Mouse (Mus musculus) T-helper 1 cell (primary cell): ENCODE results near the gene Igdcc3.

ENCODE experiments used
- in situ Hi-C: fragments of 300-600 bp; cut with MboI, MseI; formaldehyde crosslinking; loops from one replicate; pipeline ENCODE4 v1.15.1; 2025; ENCODE audit warnings: high pct_unique_total_duplicates

Igdcc3 gene

DNA sequence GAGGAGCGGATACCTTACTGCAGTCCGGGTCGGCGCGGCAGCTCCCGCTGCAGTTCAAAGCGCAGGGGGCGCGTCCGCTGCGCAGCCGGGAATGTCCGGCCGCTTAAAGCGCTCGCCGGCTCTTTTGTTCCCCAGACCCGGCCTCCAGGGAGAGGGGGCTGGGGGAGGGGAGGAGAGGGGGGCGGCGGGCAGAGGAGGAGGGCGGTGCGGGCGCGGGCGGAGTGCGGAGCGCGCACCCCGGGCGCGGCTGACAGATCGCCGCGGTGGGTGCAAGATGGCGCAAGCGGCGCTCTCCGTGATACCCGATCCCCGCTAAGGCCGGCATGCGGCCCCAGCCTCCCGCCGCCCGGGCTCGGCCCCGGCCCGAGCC, at the start of gene Igdcc3:
Gene Igdcc3, plus strand, starts transcription at position 254 of the 370 bp plus-strand sequence.
- in situ Hi-C loops = no loop called here

DNA sequence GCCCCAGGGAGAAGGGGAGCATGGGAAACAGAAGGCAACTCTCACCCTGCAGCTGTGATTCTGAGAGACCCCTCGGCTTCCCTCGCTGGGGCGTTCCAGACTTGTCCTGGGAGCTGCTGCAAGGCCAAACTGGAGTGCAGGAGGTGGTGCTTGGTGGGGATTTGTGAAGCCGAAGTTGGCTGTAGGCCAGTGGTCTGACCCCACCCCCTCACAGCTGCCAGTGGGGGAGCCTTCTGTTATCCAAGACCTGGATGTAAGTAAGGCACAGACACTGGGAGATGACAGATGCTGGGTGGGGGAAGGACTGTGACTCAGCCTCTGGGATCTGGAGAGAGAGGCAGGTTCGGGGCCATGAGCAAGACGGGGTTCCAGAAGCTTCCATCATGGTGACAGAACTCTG, 46.8 kb upstream of the Igdcc3 start:
- in situ Hi-C loops = no loop called here

DNA sequence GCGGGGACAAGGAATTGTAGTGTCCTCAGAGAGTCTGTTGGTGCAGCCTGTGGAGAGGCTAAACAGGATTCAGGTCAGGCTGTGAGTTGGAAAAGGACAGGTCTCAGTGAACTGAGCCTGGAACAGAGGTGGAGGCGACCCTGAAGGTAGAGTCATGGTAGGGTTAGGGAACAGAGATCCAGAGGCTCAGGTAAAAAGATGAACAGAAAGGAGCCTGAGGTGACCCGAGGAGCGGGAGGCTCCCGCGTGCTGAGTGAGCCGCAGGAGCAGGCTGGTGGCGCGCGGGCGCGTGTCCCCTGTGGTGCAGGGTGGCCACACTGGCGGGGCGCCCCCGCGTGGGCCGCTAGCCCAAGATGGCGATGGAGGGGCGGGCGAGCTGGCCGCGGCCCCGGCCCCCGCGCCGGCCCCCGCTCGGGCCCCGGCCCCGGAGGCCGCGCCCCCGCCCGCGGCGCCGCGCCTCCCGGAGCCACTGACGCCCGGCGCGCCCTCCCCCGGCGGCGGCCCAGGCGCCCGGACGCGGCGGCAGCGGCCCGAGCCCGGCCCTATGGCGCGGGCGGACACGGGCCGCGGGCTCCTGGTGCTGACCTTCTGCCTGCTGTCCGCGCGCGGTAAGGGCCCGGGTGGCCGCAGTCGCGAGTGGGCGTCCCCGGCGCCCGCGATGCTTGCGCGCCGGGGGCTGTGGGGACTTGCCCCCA, 39.9 kb upstream of the Igdcc3 start, which contains the start of gene Igdcc4:
Gene Igdcc4, plus strand, starts transcription at position 496 of the 695 bp plus-strand sequence.
- in situ Hi-C loops = loop anchor here (25.0 kb wide), 1 partner anchor 1189 kb away; no protein-coding TSS in a partner anchor

DNA sequence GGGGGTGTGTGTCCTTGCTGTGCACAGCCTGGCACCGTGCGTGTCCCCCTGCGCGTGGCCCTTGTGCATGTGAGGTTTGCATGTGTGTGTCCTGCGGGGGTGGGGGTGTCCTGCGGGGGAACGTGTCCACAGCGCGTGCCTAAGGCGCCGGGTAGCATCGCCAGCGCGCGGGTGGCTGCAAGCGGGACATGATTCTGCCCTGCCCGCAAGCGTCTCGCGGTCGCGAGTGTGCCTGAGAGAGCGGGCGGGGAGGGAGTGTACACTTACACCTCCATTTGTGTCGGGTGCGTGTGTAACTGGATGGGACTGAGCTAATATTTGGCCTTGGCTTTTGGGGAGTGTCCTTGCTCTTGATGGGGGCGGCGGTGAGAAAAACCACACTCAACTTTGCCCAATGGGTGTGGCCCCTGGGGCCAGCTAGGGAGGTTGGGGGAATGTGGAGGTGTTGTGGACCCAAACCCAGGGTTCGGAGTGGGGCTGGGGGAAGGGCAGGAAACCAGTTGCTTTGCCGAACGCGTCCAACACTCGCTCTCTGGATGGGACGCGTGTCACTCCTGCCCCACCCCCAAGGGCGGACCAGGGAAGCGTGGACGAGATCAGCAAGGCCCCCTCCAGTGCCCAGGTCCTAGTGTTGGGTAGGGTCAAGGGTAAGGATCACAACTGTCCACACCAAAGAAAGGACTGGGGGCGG, 39.2 kb upstream of the Igdcc3 start:
- in situ Hi-C loops = loop anchor here (25.0 kb wide), 1 partner anchor 1190 kb away; no protein-coding TSS in a partner anchor

DNA sequence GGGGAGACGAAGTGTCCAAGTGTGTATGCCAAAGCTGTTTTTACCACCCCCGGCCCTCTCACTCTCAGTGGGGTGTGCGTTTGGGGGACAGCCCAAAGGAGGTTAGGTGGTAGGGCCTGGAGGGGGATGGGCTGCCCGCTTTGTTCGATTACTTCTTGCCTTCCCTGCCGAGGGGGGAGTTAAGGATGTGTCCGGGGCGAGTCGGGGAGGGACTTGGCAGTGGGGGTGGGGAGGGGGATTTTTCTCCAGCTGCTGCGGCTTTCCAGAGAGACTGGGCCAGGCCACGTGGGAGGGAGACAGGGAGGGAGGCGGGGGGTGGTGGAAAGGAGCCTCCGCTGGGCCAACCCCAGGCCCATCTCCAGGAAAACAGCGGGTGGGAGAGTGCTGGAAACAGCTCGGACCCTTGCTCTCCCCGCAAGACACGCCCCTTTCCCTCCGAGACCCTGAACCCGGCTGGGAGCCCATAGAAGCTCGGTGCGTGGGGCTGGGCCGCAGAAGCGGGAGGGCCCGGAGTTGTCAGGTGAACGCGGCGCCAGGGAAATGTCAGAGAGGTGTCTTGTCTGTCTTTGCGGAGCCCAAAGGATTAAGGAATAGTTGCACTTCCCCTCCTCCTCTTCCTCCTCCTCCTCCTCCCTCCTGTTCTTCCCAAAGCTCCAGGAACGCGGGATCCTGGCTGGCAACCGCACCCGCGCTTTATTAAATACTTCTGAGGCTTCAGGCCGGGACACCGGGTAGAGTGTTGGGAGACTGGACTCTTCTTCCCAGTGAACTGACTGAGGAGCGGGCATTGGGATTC, 38.4 kb upstream of the Igdcc3 start:
- in situ Hi-C loops = loop anchor here (25.0 kb wide), 1 partner anchor 1190 kb away; no protein-coding TSS in a partner anchor

DNA sequence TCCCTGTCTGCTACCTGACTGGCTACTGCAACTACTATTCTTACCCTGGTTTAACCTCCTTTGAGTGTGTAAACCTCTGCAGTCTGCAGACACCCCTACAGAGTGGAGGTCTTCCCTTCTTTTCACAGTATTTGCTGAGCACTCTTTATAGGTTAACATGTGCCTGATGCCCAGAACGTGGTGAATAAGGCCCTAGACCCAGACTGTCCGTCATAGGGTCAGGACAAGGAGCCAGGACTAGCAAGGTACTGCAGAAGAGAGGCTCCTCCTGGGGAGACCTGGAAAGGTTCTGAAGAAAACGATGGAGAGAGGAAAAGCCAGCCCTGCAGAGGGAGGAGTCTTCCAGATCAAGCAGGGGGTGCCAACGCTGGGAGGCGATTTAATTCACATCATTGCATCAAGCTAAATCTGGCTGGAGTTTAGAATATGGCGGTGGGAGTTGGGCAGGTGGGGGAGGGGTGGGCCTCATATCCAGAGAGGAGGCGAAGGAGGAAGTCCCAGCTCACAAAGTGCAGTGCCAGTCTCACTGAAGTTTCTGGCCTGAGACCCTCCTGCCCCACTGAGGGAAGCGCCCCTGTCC, 37.7 kb upstream of the Igdcc3 start:
- in situ Hi-C loops = loop anchor here (25.0 kb wide), 1 partner anchor 1191 kb away; no protein-coding TSS in a partner anchor

DNA sequence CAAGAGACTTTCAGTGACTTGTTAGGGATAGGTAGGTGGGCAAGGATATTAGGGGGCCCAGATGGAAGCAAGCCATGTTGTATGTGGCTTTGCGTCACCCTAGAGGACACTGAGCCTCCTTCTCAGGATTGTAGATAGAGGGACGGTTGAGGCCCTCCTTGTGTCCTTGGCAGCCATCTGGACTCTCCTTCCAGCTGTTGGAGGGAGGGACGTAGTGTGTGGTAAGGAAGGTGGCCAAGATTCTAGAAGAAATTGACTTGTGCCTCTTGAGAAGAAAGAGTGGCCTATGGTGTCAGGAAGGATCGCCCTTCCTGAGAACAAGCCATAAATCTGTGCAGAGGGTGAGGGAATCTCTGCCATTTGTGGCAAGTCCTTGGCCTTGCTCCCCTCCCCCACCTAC, 34.2 kb upstream of the Igdcc3 start:
- in situ Hi-C loops = loop anchor here (25.0 kb wide), 1 partner anchor 1195 kb away; no protein-coding TSS in a partner anchor

DNA sequence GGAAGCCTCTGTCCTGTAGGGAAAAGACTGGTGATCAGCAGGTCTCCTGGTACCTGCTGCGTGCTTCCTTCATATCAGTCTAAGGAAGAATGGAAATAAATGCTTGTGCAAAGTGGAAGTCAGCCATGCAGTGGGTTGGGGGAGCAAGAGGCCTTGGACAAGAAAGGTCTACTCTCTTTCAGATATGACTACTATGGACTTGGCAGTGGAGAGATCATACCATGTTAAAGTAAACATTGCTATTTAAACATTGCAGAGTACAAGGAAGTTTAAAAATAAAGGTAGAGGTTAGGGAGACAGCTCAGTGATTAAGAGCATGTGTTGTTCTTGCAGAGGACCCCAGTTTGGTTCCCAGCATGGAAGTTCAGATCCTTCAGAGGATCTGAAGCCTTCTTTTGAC, 33.1 kb upstream of the Igdcc3 start:
- in situ Hi-C loops = loop anchor here (25.0 kb wide), 1 partner anchor 1196 kb away; no protein-coding TSS in a partner anchor

DNA sequence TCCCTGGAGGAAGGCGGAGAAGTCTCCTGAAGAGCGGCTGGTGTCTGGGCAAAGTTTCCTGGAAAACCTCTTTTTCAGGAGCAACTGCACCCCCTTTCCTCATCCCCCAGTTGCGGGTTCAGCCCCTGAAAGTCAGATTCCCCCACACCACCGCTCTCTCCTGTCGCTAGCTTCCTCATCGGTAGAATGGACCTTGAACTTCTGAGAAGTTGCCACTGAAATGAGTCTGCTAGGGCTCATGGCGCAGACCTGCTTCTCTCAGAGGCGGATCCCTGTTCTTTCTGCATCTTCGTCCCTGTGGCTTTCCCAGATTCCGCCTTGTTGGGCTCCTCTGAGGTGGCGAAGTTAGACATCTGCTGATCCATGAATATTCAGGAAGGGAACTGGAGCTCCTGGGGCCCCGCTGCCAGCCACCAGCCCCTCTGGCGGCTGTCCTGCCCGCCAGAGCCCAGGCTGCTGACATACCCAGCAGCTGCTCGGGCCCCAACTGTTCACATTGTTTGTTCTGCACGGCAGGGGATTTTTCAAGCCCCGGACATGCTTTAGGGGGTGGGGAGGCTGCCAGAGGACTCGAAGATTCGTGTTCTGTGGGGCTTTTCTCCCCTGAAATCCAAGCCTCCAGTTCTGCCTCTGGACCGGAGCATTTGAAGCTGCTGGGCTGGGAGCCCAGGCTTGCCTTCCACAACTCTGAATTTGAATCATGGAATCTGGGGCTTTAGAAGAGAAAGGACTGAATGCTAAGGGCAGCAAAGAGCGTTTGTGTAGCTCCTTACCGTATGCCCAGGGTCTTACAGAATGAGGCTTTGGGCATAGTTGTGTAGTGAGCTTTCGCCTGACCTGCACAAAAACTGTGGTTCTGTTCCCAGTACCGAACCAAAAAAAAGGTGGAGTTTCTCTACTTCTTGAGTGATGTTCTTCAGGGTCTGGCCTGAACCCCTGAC, 31.6 kb upstream of the Igdcc3 start:
- in situ Hi-C loops = loop anchor here (25.0 kb wide), 1 partner anchor 1197 kb away; no protein-coding TSS in a partner anchor

DNA sequence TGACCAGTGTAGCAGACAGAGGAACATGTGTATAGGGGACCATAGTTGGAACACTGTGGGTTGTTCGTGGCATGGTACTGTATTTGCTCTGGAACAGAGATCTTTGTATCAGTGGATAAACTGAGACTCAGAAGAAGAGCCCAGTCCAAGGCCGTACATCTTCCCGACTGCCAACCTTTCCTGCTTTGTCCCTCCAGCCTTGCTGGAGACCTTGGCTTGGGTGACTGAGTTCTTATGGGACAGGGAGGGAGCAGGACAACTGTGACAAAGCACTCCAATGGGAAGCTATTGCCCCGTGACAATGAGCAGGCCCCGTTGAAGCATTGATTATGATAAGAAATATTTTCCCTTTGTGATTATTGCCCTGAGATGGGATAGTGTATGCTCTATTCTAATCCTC, 29.3 kb upstream of the Igdcc3 start:
- in situ Hi-C loops = loop anchor here (25.0 kb wide), 1 partner anchor 1199 kb away; no protein-coding TSS in a partner anchor

DNA sequence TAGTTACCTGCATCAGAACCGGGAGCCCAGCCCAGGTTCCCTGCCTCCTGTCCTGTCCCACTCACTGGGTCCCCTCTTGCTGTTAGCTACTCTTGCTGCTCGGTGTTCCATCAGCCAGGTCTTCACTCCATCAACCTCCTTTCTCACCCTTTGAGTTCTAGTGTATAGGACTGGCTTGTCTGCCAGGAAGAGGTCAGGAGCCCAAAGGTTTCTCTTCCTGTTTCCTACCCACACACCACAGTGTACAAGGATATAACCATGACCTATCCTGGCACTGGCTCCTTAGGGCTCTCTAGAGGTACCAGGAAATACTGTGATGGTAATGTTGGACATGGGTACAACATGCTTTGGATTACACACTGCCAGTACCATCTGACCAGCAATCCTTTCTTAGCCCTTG, 27.3 kb upstream of the Igdcc3 start:
- in situ Hi-C loops = loop anchor here (25.0 kb wide), 1 partner anchor 1201 kb away; no protein-coding TSS in a partner anchor

DNA sequence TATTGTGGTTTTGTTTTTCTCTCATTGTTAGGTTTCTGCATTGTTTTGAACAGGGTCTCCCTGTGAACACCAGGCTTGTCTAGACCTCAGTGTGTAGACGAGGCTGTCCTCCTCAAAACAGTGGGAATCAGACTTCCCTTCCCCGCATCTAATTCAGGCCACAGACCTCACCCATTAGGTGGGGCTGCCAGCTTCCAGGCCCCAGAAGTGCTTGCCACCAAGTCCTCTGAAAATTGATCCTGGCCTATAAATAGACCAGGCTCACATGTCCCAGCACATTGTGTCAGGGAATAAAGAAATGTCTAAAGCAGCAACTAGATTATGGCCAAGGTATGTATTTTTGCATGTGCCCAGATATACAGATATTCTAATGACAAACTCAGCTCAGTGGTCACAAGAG, 25.1 kb upstream of the Igdcc3 start:
- in situ Hi-C loops = loop anchor here (25.0 kb wide), 1 partner anchor 1204 kb away; no protein-coding TSS in a partner anchor

DNA sequence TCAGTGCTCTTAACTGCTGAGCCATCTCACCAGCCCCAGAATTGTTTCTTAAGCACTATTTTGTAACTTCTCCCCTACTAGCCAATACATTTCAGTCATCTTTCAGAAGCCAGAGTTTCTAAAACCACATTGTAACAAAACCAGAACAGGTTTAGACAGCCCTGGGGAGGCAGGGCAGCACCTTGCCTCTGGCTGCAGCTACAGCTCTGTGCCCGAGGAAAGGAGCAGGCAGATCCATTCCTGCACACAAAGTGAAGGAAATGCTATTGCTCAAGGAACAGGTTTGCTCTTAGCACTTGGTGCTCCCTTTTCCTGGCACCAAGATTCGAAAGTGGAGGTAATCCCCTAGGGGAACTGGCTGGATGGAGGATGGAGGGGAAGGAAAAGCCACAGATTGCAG, 23.5 kb upstream of the Igdcc3 start:
- in situ Hi-C loops = loop anchor here (25.0 kb wide), 1 partner anchor 1205 kb away; no protein-coding TSS in a partner anchor

DNA sequence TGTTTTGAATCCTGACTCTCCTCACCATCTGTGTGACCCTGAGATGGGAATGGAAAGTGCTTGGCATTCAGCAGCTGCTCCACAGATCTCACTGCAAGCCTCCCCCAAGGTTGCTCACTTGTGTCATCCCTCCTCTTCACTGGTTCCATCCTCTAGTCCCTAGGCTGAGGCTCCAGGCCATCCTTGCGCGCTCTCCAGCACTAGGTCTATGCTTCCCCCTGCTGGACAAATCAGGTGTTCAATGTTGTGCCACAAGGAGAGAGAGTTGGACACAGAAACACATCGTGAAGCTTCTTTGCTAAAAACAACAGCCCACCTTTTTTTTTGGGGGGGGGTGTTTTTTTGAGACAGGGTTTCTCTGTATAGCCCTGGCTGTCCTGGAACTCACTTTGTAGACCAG, 20.1 kb upstream of the Igdcc3 start:
- in situ Hi-C loops = loop anchor here (25.0 kb wide), 1 partner anchor 1209 kb away; no protein-coding TSS in a partner anchor

DNA sequence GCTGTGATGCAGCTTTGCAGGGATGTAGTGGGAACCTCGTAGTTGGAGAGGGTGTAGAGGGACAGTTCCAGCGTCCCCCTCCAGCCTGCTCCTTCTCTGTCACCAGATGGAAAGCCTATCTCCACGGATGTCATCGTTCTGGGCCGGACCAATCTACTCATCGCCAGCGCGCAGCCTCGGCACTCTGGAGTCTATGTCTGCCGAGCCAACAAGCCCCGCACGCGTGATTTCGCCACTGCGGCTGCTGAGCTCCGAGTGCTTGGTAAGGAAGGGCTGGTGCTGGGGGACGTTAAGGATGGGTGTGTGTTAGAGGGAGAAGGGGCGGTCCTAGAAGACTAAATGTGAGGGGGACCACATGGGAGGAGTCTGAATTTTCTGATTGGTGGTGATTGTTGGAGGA, 18.4 kb upstream of the Igdcc3 start:
- in situ Hi-C loops = loop anchor here (25.0 kb wide), 1 partner anchor 1210 kb away; no protein-coding TSS in a partner anchor

DNA sequence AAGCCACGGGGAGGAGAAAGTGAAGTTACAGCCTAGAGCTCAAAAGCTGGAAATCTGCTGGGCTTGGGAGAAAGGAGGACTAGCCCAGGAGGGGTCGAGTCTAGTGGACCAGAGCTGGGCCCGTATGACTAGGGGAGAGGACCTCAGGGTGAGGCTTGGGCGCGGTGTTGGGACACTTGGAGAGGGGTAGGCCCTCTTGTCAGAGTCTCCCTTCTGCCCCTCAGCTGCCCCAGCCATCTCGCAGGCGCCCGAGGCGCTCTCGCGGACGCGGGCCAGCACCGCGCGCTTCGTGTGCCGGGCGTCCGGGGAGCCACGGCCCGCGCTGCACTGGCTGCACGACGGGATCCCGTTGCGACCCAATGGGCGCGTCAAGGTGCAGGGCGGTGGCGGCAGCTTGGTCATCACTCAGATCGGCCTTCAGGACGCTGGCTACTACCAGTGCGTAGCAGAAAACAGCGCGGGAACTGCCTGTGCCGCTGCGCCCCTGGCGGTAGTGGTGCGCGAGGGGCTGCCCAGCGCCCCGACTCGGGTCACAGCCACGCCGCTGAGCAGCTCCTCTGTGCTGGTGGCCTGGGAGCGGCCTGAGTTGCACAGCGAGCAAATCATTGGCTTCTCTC, 17.3 kb upstream of the Igdcc3 start:
- in situ Hi-C loops = loop anchor here (25.0 kb wide), 1 partner anchor 1211 kb away; no protein-coding TSS in a partner anchor

DNA sequence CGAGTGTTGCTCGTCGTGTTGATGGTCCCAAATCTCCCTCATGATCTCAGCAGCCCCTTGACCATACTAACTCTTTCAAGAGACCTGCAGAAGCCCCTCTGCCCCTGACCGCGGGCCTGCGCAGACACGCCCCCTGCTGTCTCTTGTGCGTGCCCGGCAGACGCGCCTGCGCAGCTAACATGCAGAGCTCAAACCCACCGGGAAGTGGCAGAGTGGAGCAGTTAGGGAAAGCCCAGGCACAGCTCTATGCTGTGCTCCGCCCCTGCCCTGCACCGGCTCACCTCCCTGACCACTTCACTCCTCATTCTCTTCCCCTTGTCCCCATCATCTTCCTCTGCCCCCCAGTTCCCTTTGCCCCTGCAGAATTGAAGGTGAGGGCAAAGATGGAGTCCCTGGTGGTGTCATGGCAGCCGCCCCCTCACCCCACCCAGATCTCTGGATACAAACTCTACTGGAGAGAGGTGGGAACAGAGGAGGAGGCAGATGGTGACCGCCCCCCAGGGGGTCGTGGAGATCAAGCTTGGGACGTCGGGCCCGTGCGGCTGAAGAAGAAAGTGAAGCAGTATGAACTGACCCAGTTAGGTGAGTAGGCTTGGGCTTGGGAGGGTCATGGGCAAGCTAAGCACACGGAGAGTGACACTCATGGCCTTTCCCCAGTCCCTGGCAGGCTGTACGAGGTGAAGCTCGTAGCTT, 12.7 kb upstream of the Igdcc3 start:
- in situ Hi-C loops = no loop called here

DNA sequence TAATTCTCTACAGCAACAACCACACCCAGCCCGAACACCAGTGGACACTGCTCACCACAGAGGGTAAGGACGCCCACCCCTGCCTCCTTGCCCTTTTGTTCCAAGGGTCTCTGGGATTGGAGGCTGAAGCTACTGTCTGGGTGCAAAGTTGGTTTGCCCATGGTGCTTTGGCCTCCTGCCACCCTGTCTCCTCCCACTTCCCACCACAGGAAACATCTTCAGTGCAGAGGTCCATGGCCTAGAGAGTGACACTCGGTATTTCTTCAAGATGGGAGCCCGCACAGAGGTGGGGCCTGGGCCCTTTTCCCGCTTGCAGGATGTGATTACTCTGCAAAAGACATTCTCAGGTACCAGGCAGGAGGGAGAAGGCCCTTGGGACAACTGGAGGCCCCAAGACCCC, 9.3 kb upstream of the Igdcc3 start:
- in situ Hi-C loops = loop anchor here (5.0 kb wide), 1 partner anchor 46 kb away; no protein-coding TSS in a partner anchor

DNA sequence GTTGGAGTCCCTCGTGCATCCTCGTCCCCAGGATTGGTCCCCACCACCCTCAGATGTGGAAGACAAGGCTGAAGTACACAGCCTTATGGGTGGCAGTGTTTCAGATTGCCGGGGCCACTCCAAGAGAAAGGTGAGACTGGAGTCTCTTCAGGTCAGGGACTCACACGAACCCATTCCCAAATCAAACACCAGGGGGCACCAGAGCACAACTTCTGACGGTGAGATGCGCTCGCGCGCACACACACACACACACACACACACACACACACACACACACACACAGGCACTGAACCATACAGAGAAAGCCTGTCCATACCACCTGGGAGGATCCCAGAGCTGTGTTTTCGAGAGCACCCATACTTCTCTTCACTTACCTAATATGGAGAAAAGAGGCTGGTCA, 7.2 kb upstream of the Igdcc3 start:
- in situ Hi-C loops = loop anchor here (5.0 kb wide), 1 partner anchor 44 kb away; no protein-coding TSS in a partner anchor
